Mouse (Mus musculus) lung, adult 2 months (tissue): ENCODE results near the gene Ccdc84. TPM values are rescaled to one million over a fixed set of nuclear protein-coding genes. Genes with fewer than 3 reads are reported as not detected.
"Not testable (repeated sequence)": the region's sequence is repeated elsewhere in the genome, so short reads cannot be mapped to it uniquely, and the experiment has no call there.

Source experiments
- DNase-seq: peaks from one replicate; pipeline ENCODE4 v3.0.0; 2022
- H3K4me1 ChIP-seq: fragments of 200-500 bp; 2 replicates; pipeline ENCODE4 v1.6.1; 2011; ENCODE audit warnings: low read length; ENCODE audit not compliant: control insufficient read depth, insufficient read depth
- H3K4me3 ChIP-seq: fragments of 200-500 bp; replicated peaks from 2 replicates; pipeline ENCODE3; 2011; ENCODE audit warnings: low read depth, mild to moderate bottlenecking, control low read depth, low read length; ENCODE audit errors: extremely low read depth
- CTCF ChIP-seq: fragments of 200-500 bp; IDR thresholded peaks from 2 replicates; pipeline ENCODE4 v1.5.1; 2011; ENCODE audit warnings: mild to moderate bottlenecking, low read length, control low read depth; ENCODE audit not compliant: insufficient read depth
- POLR2A ChIP-seq: fragments of 200-500 bp; IDR thresholded peaks from 2 replicates; pipeline ENCODE4 v1.6.1; 2011; ENCODE audit warnings: low read depth, mild to moderate bottlenecking, control low read depth, low read length, borderline replicate concordance; ENCODE audit errors: extremely low read depth
- WGBS: fragments of 180-500 bp; shearing (Covaris S2); methylation state at CpG from one replicate; pipeline ENCODE4 v1.1.7; 2018; 5-methylcytosine and 5-hydroxymethylcytosine counted together
- polyA plus RNA-seq: library from polyadenylated mRNA; depleted of rRNA; stranded (reverse); fragments of >200 nt; gene quantifications from 2 replicates; pipeline ENCODE4 v1.2.3, GENCODE M21; 2012

Ccdc84 gene
- polyA plus RNA-seq, 1 experiment, result 23.0 TPM

DNA sequence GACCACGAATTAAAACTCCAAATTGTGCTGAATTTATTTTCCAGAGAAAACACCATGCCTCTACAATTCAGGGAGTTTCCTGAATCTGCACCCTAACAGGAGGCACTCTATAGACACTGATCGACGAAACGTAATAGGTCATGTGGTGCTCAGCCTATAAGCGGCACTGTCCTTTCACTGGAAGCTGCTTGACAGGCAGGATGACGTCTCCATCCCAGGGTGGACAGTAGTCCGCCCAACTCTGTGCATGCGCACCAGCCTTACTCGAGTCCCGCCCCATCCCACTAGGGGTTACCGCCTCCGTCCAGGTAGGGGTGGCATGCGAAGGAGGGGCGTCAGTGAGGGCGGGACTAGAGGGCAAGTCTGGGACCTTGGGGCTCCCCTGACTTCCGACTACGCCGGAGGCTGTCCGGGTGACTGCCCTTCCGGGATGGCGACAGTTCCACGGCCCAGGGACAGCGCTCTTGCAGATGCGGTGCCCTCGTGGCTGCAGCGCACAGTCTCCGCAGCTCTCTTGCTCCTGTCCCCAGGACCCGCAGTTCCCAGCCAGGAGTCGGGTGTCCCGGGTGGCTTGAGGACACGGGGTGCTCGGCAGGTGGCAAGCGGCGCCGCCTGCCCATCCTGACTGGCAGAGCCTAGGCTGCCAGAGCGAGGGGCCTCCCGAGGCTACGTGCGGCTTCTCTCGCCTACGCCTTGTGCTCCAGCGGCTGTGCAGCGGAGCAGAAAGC, 21.5 kb downstream of the Ccdc84 start, which contains the start of gene Slc37a4:
Gene Slc37a4 (plus strand): TSS at position 169 of the 728 bp plus-strand sequence.
- H3K4me1 ChIP-seq, result no peaks in the 10 kb centered on the region
- DNase-seq, result peak; percentile 96
- H3K4me3 ChIP-seq, result peak within 1 kb of the TSS; percentile 72
- WGBS, result under 1% methylated on average over 43 of the region's 43 CpGs
- TF ChIP-seq POLR2A (peak; percentile 89; the same call in 1 of the 2 replicates), CTCF (no peak)

DNA sequence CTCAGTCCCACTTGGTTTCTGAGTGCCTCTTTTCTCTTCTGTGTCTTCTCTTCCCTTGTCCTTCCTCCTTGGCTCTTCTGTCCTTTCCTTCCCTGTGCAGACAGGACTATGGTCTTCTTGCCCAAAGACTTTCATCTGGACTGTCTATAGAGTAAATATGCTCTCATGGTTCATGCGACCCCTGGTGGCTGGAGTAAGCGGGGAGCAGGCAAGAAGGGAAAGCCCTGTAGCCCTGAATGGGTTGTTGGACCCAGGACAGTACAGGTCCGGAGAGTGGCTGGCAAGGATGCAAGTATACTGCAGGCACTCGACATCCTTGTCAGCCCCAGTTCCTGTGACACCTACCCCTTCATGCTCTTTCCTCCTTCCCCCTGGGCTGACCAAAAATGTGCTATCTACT, 26.9 kb downstream of the Ccdc84 start:
- no peak for TF ChIP-seq POLR2A
- peak; percentile 80 for TF ChIP-seq CTCF
- WGBS, result 20% methylated on average over 4 of the region's 4 CpGs
- H3K4me1 ChIP-seq, result no peaks in the 10 kb centered on the region
- H3K4me3 ChIP-seq, result no peak overlapping the region
- DNase-seq, result peak; percentile 65

DNA sequence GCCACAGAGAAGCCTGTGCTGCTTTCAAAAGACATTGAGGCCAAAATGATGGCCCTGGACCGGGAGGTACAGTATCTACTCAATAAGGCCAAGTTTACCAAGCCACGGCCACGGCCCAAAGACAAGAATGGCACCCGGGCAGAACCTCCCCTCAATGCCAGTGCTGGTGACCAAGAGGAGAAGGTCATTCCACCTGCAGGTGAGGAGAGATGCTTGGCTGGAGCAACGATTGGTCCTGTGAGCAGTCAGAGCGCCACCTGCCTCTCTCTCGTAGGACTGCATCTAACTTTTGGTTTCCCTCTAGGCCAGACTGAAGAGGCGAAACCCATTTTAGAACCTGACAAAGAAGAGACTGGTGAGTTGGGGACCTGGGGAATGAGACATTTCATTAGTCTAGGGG, 29.1 kb downstream of the Ccdc84 start:
- DNase-seq, result peak; percentile 39
- H3K4me3 ChIP-seq, result no peak overlapping the region
- TF ChIP-seq CTCF (peak; percentile 86), POLR2A (no peak)
- H3K4me1 ChIP-seq, result no peaks in the 10 kb centered on the region
- WGBS, result 53% methylated on average over 8 of the region's 8 CpGs

DNA sequence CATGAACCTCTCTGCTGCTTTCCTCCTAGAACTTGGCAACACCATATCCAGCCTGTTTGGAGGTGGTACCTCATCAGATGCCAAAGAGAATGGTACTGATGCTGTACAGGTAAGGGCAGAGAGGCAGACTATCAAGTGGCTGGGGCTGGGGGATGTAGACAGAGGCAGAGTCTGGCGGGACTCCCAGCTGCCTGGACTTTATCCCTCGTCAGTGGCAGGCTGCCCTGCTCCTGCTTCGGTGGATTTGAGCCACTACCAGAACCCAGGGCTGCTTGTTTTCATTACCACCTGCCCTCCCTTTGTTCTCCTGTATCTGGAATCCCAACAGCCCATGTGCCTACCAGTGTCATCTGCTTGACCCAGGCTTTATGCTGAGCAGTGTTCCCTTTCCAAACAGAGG, 31.1 kb downstream of the Ccdc84 start:
- 81% methylated on average over 3 of the region's 3 CpGs for WGBS
- H3K4me1 ChIP-seq, result no peaks in the 10 kb centered on the region
- H3K4me3 ChIP-seq, result no peak overlapping the region
- DNase-seq, result no peak
- TF ChIP-seq CTCF, result no peak
- TF ChIP-seq POLR2A, result no peak

DNA sequence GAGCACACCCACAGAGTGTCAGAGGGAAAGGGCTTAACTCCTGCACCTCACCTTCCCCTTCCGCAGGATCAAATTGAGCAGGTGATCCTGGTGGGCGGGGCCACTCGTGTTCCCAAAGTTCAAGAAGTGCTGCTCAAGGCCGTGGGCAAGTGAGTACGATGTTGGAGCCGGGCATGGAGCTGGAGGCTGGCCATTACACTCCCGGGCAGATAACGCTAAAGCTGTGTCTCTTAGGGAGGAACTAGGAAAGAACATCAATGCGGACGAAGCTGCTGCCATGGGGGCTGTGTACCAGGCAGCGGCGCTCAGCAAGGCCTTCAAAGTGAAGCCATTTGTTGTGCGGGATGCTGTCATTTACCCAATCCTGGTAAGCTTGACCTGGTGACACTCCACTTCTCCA, 33.8 kb downstream of the Ccdc84 start:
- TF ChIP-seq POLR2A, result no peak
- no peak for TF ChIP-seq CTCF
- WGBS, result 88% methylated on average over 13 of the region's 13 CpGs
- Histone ChIP-seq H3K4me1 (peaks cover 9% of the 10 kb centered on the region), H3K4me3 (no peak overlapping the region)
- no peak for DNase-seq

DNA sequence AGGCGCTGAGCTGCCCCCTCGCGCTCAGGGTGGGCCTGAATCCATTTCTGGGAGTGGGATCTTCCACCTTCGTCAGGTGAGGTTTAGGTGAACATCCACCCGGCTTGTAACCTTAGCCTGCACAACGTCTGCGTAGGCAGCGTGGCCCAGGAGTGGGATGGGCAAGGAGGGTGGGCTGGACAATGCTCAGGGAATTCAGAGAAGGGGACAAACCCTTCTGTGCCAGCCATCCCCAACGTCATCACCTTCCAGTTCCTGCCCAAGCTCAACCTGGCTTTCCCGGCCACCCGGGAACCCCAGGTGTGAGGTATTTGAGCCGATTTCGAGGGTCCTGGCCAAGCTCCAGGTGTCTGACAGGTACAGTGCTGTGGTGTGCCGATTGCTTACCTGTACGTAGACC, 38.5 kb downstream of the Ccdc84 start:
- Histone ChIP-seq H3K4me1 (peaks cover 9% of the 10 kb centered on the region), H3K4me3 (peak overlapping the region; percentile 93)
- DNase-seq, result no peak
- 3% methylated on average over 15 of the region's 15 CpGs for WGBS
- TF ChIP-seq CTCF (no peak), POLR2A (no peak)

DNA sequence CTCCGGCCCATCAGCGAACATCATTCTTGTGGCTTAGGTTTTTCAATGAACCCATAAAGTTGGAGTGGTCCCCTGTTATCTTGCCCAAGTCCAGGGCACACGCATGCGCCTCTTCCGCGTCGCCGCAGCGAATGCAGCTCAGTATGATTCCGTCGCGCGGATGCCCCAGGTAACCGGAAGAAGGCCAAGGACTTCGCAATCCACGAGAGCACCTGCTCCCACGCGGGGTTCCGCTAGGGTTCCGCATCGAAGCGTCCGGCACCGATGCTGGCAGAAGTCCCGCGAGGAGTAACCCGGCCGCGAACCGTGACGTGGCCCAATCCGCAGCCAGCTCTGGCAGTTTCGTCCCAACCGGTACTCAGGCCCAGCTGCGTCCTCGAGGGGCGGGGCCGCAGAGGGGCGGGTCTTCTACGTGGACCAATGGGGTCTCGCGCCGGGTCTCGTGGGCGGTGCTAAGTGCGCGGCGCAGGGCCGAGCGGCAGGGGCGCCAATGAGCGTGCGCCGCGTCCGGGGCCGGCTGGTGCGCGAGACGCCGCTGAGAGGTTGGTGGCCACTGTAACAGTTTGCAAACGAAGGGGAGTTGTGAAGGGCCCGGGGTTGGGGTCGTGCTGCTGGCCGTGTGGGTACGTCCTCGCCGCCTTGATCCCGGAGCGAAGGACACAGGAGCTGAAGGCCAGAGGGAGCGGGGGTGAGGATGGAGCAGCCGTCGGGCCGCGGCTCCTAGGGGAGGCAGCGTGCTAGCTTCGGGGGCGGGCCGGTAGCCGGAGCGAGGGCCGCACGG, 39.1 kb downstream of the Ccdc84 start, which contains the start of gene Hyou1:
Gene Hyou1 (plus strand): TSS at position 437 of the 781 bp plus-strand sequence.
- peak; percentile 100 for DNase-seq
- WGBS, result under 1% methylated on average over 83 of the region's 83 CpGs
- Histone ChIP-seq H3K4me3 (peak within 1 kb of the TSS; percentile 93), H3K4me1 (peaks cover 9% of the 10 kb centered on the region)
- TF ChIP-seq CTCF, result no peak
- TF ChIP-seq POLR2A, result peak; percentile 82; the same call in 1 of the 2 replicates

DNA sequence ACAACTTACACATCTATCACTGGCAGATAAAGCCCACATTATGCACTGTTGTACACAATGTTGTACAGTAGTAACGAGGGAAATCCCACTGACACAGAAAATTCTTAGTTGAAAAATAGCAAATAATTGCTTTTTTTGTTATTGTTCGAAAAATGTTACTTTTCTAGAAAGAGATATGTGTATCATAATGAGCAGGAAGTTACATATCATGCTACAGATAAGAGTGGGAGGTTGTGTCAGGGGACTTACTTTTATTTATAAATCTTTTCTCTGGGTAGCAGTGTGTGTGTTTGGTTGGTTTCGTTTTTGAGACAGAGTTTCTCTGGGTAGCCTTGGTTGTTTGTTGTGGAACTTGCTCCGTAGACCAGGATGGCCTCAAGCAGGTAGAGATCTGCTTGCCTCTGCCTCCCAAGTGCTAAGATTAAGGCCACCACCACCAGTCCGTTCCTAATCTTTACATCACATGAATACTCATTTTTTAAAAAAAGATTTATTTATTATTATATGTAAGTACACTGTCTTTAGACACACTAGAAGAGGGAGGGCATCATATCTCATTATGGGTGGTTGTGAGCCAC, 40.1 kb downstream of the Ccdc84 start:
- Histone ChIP-seq H3K4me3 (no peak overlapping the region), H3K4me1 (peaks cover 9% of the 10 kb centered on the region)
- WGBS, result 69% methylated on average over 5 of the region's 5 CpGs
- DNase-seq, result no peak
- TF ChIP-seq POLR2A (no peak), CTCF (no peak)

DNA sequence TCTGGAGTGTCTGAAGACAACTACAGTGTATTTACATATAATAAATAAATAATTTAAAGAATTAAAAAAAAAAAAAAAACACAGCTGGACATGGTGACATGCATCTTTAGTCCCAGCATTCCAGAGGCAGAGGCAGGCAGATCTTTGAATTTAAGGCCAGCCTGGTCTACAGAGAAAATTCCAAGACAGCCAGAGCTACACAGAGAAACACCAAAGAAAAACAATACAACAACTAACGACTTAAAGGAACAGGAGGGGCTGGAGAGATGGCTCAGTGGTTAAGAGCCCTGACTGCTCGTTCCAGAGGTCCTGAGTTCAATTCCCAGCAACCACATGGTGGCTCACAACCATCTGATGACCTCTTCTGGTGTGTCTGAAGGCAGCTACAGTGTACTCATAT, 41.0 kb downstream of the Ccdc84 start:
- DNase-seq, H3K4me3 ChIP-seq, H3K4me1 ChIP-seq: not testable (repeated sequence)
- 64% methylated on average over 2 of the region's 2 CpGs for WGBS
